Mouse (Mus musculus): ENCODE results near the gene Plac8. TPM values are rescaled to one million over a fixed set of nuclear protein-coding genes. Genes with fewer than 3 reads are reported as not detected.

Plac8 gene
- polyA plus RNA-seq (2012; rRNA removed): 49.8 and 87.4 TPM in 2 replicates

GRCm38 (mm10) chr5:100572069-100572468 lies at the start of gene Plac8:
TSS of gene Plac8 (minus strand) at chr5:100572245.
- WGBS: 24% methylated on average over 7 of the region's 7 CpGs
- DNase-seq: no peak
- no peak for TF ChIP-seq POLR2A (IDR thresholded peaks at IDR 0.05; ENCODE audit: borderline replicate concordance, extremely low read depth, low read depth, low read length)
- TF ChIP-seq CTCF (IDR thresholded peaks at IDR 0.05; ENCODE audit: insufficient read depth, low read length): no peak
- Histone ChIP-seq H3K4me1 (ENCODE audit: control insufficient read depth, insufficient read depth, low read length) (no peaks in the 10 kb centered on the region), H3K4me3 (replicated peaks; ENCODE audit: extremely low read depth, low read depth, low read length) (peak within 1 kb of the TSS; percentile 58)

- no peak for DNase-seq
- TF ChIP-seq POLR2A (IDR thresholded peaks at IDR 0.05; ENCODE audit: borderline replicate concordance, extremely low read depth, low read depth, low read length) (no peak), CTCF (IDR thresholded peaks at IDR 0.05; ENCODE audit: insufficient read depth, low read length) (no peak)
- H3K4me3 ChIP-seq (replicated peaks; ENCODE audit: extremely low read depth, low read depth, low read length): no peak overlapping the region
- 64% methylated on average over 9 of the region's 9 CpGs for WGBS
- H3K4me1 ChIP-seq (ENCODE audit: control insufficient read depth, insufficient read depth, low read length): no peaks in the 10 kb centered on the region
Observed at GRCm38 (mm10) chr5:100620952-100621351, 48.9 kb upstream of the Plac8 start.

GRCm38 (mm10) chr5:100619586-100620275 lies 47.7 kb upstream of the Plac8 start:
- H3K4me3 ChIP-seq (replicated peaks; ENCODE audit: extremely low read depth, low read depth, low read length): no peak overlapping the region
- no peaks in the 10 kb centered on the region for H3K4me1 ChIP-seq (ENCODE audit: control insufficient read depth, insufficient read depth, low read length)
- DNase-seq: no peak
- no peak for TF ChIP-seq POLR2A (IDR thresholded peaks at IDR 0.05; ENCODE audit: borderline replicate concordance, extremely low read depth, low read depth, low read length)
- WGBS: 92% methylated on average over 15 of the region's 15 CpGs

- WGBS: 76% methylated on average over 17 of the region's 17 CpGs
- H3K4me3 ChIP-seq (replicated peaks; ENCODE audit: extremely low read depth, low read depth, low read length): no peak overlapping the region
- no peaks in the 10 kb centered on the region for H3K4me1 ChIP-seq (ENCODE audit: control insufficient read depth, insufficient read depth, low read length)
- no peak for DNase-seq
- TF ChIP-seq CTCF (IDR thresholded peaks at IDR 0.05; ENCODE audit: insufficient read depth, low read length) (no peak), POLR2A (IDR thresholded peaks at IDR 0.05; ENCODE audit: borderline replicate concordance, extremely low read depth, low read depth, low read length) (no peak)
Observed at GRCm38 (mm10) chr5:100613896-100614768, 42.1 kb upstream of the Plac8 start.

GRCm38 (mm10) chr5:100607868-100608267 lies 35.8 kb upstream of the Plac8 start:
- TF ChIP-seq CTCF (IDR thresholded peaks at IDR 0.05; ENCODE audit: insufficient read depth, low read length): no peak
- TF ChIP-seq POLR2A (IDR thresholded peaks at IDR 0.05; ENCODE audit: borderline replicate concordance, extremely low read depth, low read depth, low read length): no peak
- no peak for DNase-seq
- 77% methylated on average over 9 of the region's 9 CpGs for WGBS
- no peak overlapping the region for H3K4me3 ChIP-seq (replicated peaks; ENCODE audit: extremely low read depth, low read depth, low read length)
- H3K4me1 ChIP-seq (ENCODE audit: control insufficient read depth, insufficient read depth, low read length): no peaks in the 10 kb centered on the region; the same call in 1 of the 2 replicates

- Histone ChIP-seq H3K4me3 (replicated peaks; ENCODE audit: extremely low read depth, low read depth, low read length) (no peak overlapping the region), H3K4me1 (ENCODE audit: control insufficient read depth, insufficient read depth, low read length) (no peaks in the 10 kb centered on the region; the same call in 1 of the 2 replicates)
- DNase-seq: no peak
- TF ChIP-seq CTCF (IDR thresholded peaks at IDR 0.05; ENCODE audit: insufficient read depth, low read length): no peak
- no peak for TF ChIP-seq POLR2A (IDR thresholded peaks at IDR 0.05; ENCODE audit: borderline replicate concordance, extremely low read depth, low read depth, low read length)
- WGBS: 50% methylated on average over 4 of the region's 4 CpGs
Observed at GRCm38 (mm10) chr5:100607090-100607762, 35.2 kb upstream of the Plac8 start.

- WGBS: 25% methylated on average over 9 of the region's 9 CpGs
- TF ChIP-seq POLR2A (IDR thresholded peaks at IDR 0.05; ENCODE audit: borderline replicate concordance, extremely low read depth, low read depth, low read length) (no peak), CTCF (IDR thresholded peaks at IDR 0.05; ENCODE audit: insufficient read depth, low read length) (no peak)
- Histone ChIP-seq H3K4me3 (replicated peaks; ENCODE audit: extremely low read depth, low read depth, low read length) (no peak overlapping the region), H3K4me1 (ENCODE audit: control insufficient read depth, insufficient read depth, low read length) (no peaks in the 10 kb centered on the region; the same call in 1 of the 2 replicates)
- DNase-seq: no peak
Observed at GRCm38 (mm10) chr5:100605828-100606229, 33.8 kb upstream of the Plac8 start.

- TF ChIP-seq POLR2A (IDR thresholded peaks at IDR 0.05; ENCODE audit: borderline replicate concordance, extremely low read depth, low read depth, low read length) (no peak), CTCF (IDR thresholded peaks at IDR 0.05; ENCODE audit: insufficient read depth, low read length) (no peak)
- no peak for DNase-seq
- H3K4me1 ChIP-seq (ENCODE audit: control insufficient read depth, insufficient read depth, low read length): no peaks in the 10 kb centered on the region; the same call in 1 of the 2 replicates
- H3K4me3 ChIP-seq (replicated peaks; ENCODE audit: extremely low read depth, low read depth, low read length): no peak overlapping the region
- WGBS: 47% methylated on average over 4 of the region's 4 CpGs
Observed at GRCm38 (mm10) chr5:100604061-100604460, 32.0 kb upstream of the Plac8 start.

GRCm38 (mm10) chr5:100601864-100602263 lies 29.8 kb upstream of the Plac8 start:
- Histone ChIP-seq H3K4me1 (ENCODE audit: control insufficient read depth, insufficient read depth, low read length) (no peaks in the 10 kb centered on the region; the same call in 1 of the 2 replicates), H3K4me3 (replicated peaks; ENCODE audit: extremely low read depth, low read depth, low read length) (no peak overlapping the region)
- DNase-seq: no peak
- WGBS: 40% methylated on average over 2 of the region's 2 CpGs
- TF ChIP-seq POLR2A (IDR thresholded peaks at IDR 0.05; ENCODE audit: borderline replicate concordance, extremely low read depth, low read depth, low read length): no peak
- TF ChIP-seq CTCF (IDR thresholded peaks at IDR 0.05; ENCODE audit: insufficient read depth, low read length): no peak

Data from lung, adult 2 months (tissue).